Mouse (Mus musculus): Measurements from ENCODE around the gene Polr1c. TPM values are rescaled to one million over a fixed set of nuclear protein-coding genes. Genes with fewer than 3 reads are reported as not detected.

The Polr1c gene
- polyA plus RNA-seq, 1 experiment: 62.5 TPM

GRCm38 (mm10) chr17:46239516-46240114 lies 8.2 kb downstream of the Polr1c start:
- Histone ChIP-seq H3K27me3 (ENCODE audit: control insufficient read depth, insufficient read depth, low read length) (no peaks in the 10 kb centered on the region), H3K4me1 (ENCODE audit: control insufficient read depth, insufficient read depth, low read length) (no peaks in the 10 kb centered on the region), H3K27ac (ENCODE audit: insufficient read depth, low read length) (no peak overlapping the region), H3K4me3 (replicated peaks; ENCODE audit: insufficient read depth, low read depth, low read length) (no peak overlapping the region)
- DNase-seq: no peak
- 90% methylated on average over 15 of the region's 15 CpGs for WGBS
- no peak for TF ChIP-seq POLR2A (IDR thresholded peaks at IDR 0.05; ENCODE audit: borderline replicate concordance, insufficient read depth, low read length)
- TF ChIP-seq CTCF (IDR thresholded peaks at IDR 0.05; ENCODE audit: borderline replicate concordance, insufficient read depth, low read depth, low read length): no peak

- DNase-seq: no peak
- no peak overlapping the region for H3K4me3 ChIP-seq (replicated peaks; ENCODE audit: insufficient read depth, low read depth, low read length)
- no peaks in the 10 kb centered on the region for H3K27me3 ChIP-seq (ENCODE audit: control insufficient read depth, insufficient read depth, low read length)
- no peak for TF ChIP-seq CTCF (IDR thresholded peaks at IDR 0.05; ENCODE audit: borderline replicate concordance, insufficient read depth, low read depth, low read length)
- H3K27ac ChIP-seq (ENCODE audit: insufficient read depth, low read length): no peak overlapping the region
- 67% methylated on average over 5 of the region's 5 CpGs for WGBS
- no peaks in the 10 kb centered on the region for H3K4me1 ChIP-seq (ENCODE audit: control insufficient read depth, insufficient read depth, low read length)
These were observed 10.4 kb downstream of the Polr1c start for GRCm38 (mm10) chr17:46237480-46237879.

GRCm38 (mm10) chr17:46237079-46237478 lies 10.8 kb downstream of the Polr1c start:
- no peak overlapping the region for H3K4me3 ChIP-seq (replicated peaks; ENCODE audit: insufficient read depth, low read depth, low read length)
- H3K4me1 ChIP-seq (ENCODE audit: control insufficient read depth, insufficient read depth, low read length): no peaks in the 10 kb centered on the region
- H3K27ac ChIP-seq (ENCODE audit: insufficient read depth, low read length): no peak overlapping the region
- no peak for TF ChIP-seq POLR2A (IDR thresholded peaks at IDR 0.05; ENCODE audit: borderline replicate concordance, insufficient read depth, low read length)
- TF ChIP-seq CTCF (IDR thresholded peaks at IDR 0.05; ENCODE audit: borderline replicate concordance, insufficient read depth, low read depth, low read length): no peak
- no peak for DNase-seq
- WGBS: 92% methylated on average over 6 of the region's 6 CpGs
- H3K27me3 ChIP-seq (ENCODE audit: control insufficient read depth, insufficient read depth, low read length): no peaks in the 10 kb centered on the region

- no peaks in the 10 kb centered on the region for H3K27me3 ChIP-seq (ENCODE audit: control insufficient read depth, insufficient read depth, low read length)
- no peak overlapping the region for H3K4me3 ChIP-seq (replicated peaks; ENCODE audit: insufficient read depth, low read depth, low read length)
- DNase-seq: no peak
- TF ChIP-seq POLR2A (IDR thresholded peaks at IDR 0.05; ENCODE audit: borderline replicate concordance, insufficient read depth, low read length) (no peak), CTCF (IDR thresholded peaks at IDR 0.05; ENCODE audit: borderline replicate concordance, insufficient read depth, low read depth, low read length) (no peak)
- WGBS: 97% methylated on average over 1 of the region's 1 CpGs
- H3K27ac ChIP-seq (ENCODE audit: insufficient read depth, low read length): no peak overlapping the region
- no peaks in the 10 kb centered on the region for H3K4me1 ChIP-seq (ENCODE audit: control insufficient read depth, insufficient read depth, low read length)
These were observed 11.8 kb downstream of the Polr1c start for GRCm38 (mm10) chr17:46236067-46236466.

GRCm38 (mm10) chr17:46227576-46227975 lies 20.3 kb downstream of the Polr1c start:
- no peak overlapping the region for H3K27ac ChIP-seq (ENCODE audit: insufficient read depth, low read length)
- no peak for TF ChIP-seq CTCF (IDR thresholded peaks at IDR 0.05; ENCODE audit: borderline replicate concordance, insufficient read depth, low read depth, low read length)
- TF ChIP-seq POLR2A (IDR thresholded peaks at IDR 0.05; ENCODE audit: borderline replicate concordance, insufficient read depth, low read length): no peak
- no peaks in the 10 kb centered on the region for H3K4me1 ChIP-seq (ENCODE audit: control insufficient read depth, insufficient read depth, low read length)
- no peaks in the 10 kb centered on the region for H3K27me3 ChIP-seq (ENCODE audit: control insufficient read depth, insufficient read depth, low read length)
- H3K4me3 ChIP-seq (replicated peaks; ENCODE audit: insufficient read depth, low read depth, low read length): no peak overlapping the region
- WGBS: 88% methylated on average over 7 of the region's 7 CpGs
- no peak for DNase-seq

GRCm38 (mm10) chr17:46221601-46222000 lies 26.3 kb downstream of the Polr1c start:
- Histone ChIP-seq H3K27ac (ENCODE audit: insufficient read depth, low read length) (no peak overlapping the region), H3K27me3 (ENCODE audit: control insufficient read depth, insufficient read depth, low read length) (no peaks in the 10 kb centered on the region), H3K4me1 (ENCODE audit: control insufficient read depth, insufficient read depth, low read length) (no peaks in the 10 kb centered on the region), H3K4me3 (replicated peaks; ENCODE audit: insufficient read depth, low read depth, low read length) (no peak overlapping the region)
- WGBS: 94% methylated on average over 3 of the region's 3 CpGs
- TF ChIP-seq POLR2A (IDR thresholded peaks at IDR 0.05; ENCODE audit: borderline replicate concordance, insufficient read depth, low read length) (no peak), CTCF (IDR thresholded peaks at IDR 0.05; ENCODE audit: borderline replicate concordance, insufficient read depth, low read depth, low read length) (no peak)
- DNase-seq: no peak

- Histone ChIP-seq H3K27me3 (ENCODE audit: control insufficient read depth, insufficient read depth, low read length) (no peaks in the 10 kb centered on the region), H3K27ac (ENCODE audit: insufficient read depth, low read length) (no peak overlapping the region), H3K4me3 (replicated peaks; ENCODE audit: insufficient read depth, low read depth, low read length) (no peak overlapping the region), H3K4me1 (ENCODE audit: control insufficient read depth, insufficient read depth, low read length) (no peaks in the 10 kb centered on the region)
- TF ChIP-seq CTCF (IDR thresholded peaks at IDR 0.05; ENCODE audit: borderline replicate concordance, insufficient read depth, low read depth, low read length) (no peak), POLR2A (IDR thresholded peaks at IDR 0.05; ENCODE audit: borderline replicate concordance, insufficient read depth, low read length) (no peak)
- no peak for DNase-seq
- WGBS: 85% methylated on average over 3 of the region's 3 CpGs
These were observed 37.3 kb downstream of the Polr1c start for GRCm38 (mm10) chr17:46210550-46210949.

GRCm38 (mm10) chr17:46206676-46207075 lies 41.2 kb downstream of the Polr1c start:
- TF ChIP-seq CTCF (IDR thresholded peaks at IDR 0.05; ENCODE audit: borderline replicate concordance, insufficient read depth, low read depth, low read length) (no peak), POLR2A (IDR thresholded peaks at IDR 0.05; ENCODE audit: borderline replicate concordance, insufficient read depth, low read length) (no peak)
- no peak for DNase-seq
- Histone ChIP-seq H3K4me3 (replicated peaks; ENCODE audit: insufficient read depth, low read depth, low read length) (no peak overlapping the region), H3K4me1 (ENCODE audit: control insufficient read depth, insufficient read depth, low read length) (no peaks in the 10 kb centered on the region), H3K27me3 (ENCODE audit: control insufficient read depth, insufficient read depth, low read length) (no peaks in the 10 kb centered on the region), H3K27ac (ENCODE audit: insufficient read depth, low read length) (no peak overlapping the region)
